Mouse (Mus musculus): ENCODE results near the gene Cpvl. TPM values are rescaled to one million over a fixed set of nuclear protein-coding genes. Genes with fewer than 3 reads are reported as not detected.
A peak's percentile ranks its signal among the peaks of the same experiment; 100 is the strongest.

Cpvl gene
- polyA plus RNA-seq, 1 experiment, result 0.19 TPM

GRCm38 (mm10) chr6:53962006-53962405 is 16.5 kb downstream of the Cpvl start:
- no peak overlapping the region for H3K4me3 ChIP-seq (ENCODE audit: insufficient read depth, low read depth, low read length)
- no peaks in the 10 kb centered on the region for H3K36me3 ChIP-seq (ENCODE audit: control insufficient read depth, insufficient read depth, low read length)
- TF ChIP-seq CTCF (conservative IDR thresholded peaks at IDR 0.05; ENCODE audit: insufficient read depth, insufficient read length, low read depth, low read length), result no peak
- no peak for TF ChIP-seq POLR2A (IDR thresholded peaks at IDR 0.05; ENCODE audit: low read depth, low read length)

GRCm38 (mm10) chr6:53959826-53960225 is 18.6 kb downstream of the Cpvl start:
- 72% methylated on average over 3 of the region's 3 CpGs for WGBS
- TF ChIP-seq POLR2A (IDR thresholded peaks at IDR 0.05; ENCODE audit: low read depth, low read length) (no peak), CTCF (conservative IDR thresholded peaks at IDR 0.05; ENCODE audit: insufficient read depth, insufficient read length, low read depth, low read length) (no peak)

More at GRCm38 (mm10) chr6:53962006-53962405, 16.5 kb downstream of the Cpvl start:
- no peaks in the 10 kb centered on the region for H3K27me3 ChIP-seq (replicated peaks; ENCODE audit: control insufficient read depth, insufficient read depth, low read length)
- peak; percentile 28 for DNase-seq
- no peak overlapping the region for H3K27ac ChIP-seq (ENCODE audit: insufficient read depth, low read depth, low read length)
- WGBS, result 94% methylated on average over 1 of the region's 1 CpGs
- no peaks in the 10 kb centered on the region for H3K4me1 ChIP-seq (ENCODE audit: control insufficient read depth, insufficient read depth, low read length)

GRCm38 (mm10) chr6:53958321-53958720 is 20.1 kb downstream of the Cpvl start:
- DNase-seq, result peak; percentile 80
- TF ChIP-seq POLR2A (IDR thresholded peaks at IDR 0.05; ENCODE audit: low read depth, low read length), result no peak
- peak; percentile 87 for TF ChIP-seq CTCF (conservative IDR thresholded peaks at IDR 0.05; ENCODE audit: insufficient read depth, insufficient read length, low read depth, low read length)
- 0 out of 2 replicates have a peak, but pooled peaks cover 3% of the 10 kb centered on the region for H3K4me1 ChIP-seq (ENCODE audit: control insufficient read depth, insufficient read depth, low read length)
- no peaks in the 10 kb centered on the region for H3K27me3 ChIP-seq (replicated peaks; ENCODE audit: control insufficient read depth, insufficient read depth, low read length)
- WGBS, result 15% methylated on average over 7 of the region's 7 CpGs
- no peak overlapping the region for H3K4me3 ChIP-seq (ENCODE audit: insufficient read depth, low read depth, low read length)
- no peaks in the 10 kb centered on the region for H3K36me3 ChIP-seq (ENCODE audit: control insufficient read depth, insufficient read depth, low read length)
- H3K27ac ChIP-seq (ENCODE audit: insufficient read depth, low read depth, low read length), result no peak overlapping the region

More at GRCm38 (mm10) chr6:53959826-53960225, 18.6 kb downstream of the Cpvl start:
- Histone ChIP-seq H3K4me1 (ENCODE audit: control insufficient read depth, insufficient read depth, low read length) (0 out of 2 replicates have a peak, but pooled peaks cover 3% of the 10 kb centered on the region), H3K36me3 (ENCODE audit: control insufficient read depth, insufficient read depth, low read length) (no peaks in the 10 kb centered on the region), H3K27me3 (replicated peaks; ENCODE audit: control insufficient read depth, insufficient read depth, low read length) (no peaks in the 10 kb centered on the region), H3K4me3 (ENCODE audit: insufficient read depth, low read depth, low read length) (no peak overlapping the region), H3K27ac (ENCODE audit: insufficient read depth, low read depth, low read length) (no peak overlapping the region)
- DNase-seq, result no peak

- Histone ChIP-seq H3K36me3 (ENCODE audit: control insufficient read depth, insufficient read depth, low read length) (no peaks in the 10 kb centered on the region), H3K4me1 (ENCODE audit: control insufficient read depth, insufficient read depth, low read length) (peaks cover 4% of the 10 kb centered on the region; the same call in 1 of the 2 replicates), H3K27me3 (replicated peaks; ENCODE audit: control insufficient read depth, insufficient read depth, low read length) (no peaks in the 10 kb centered on the region), H3K4me3 (ENCODE audit: insufficient read depth, low read depth, low read length) (no peak overlapping the region), H3K27ac (ENCODE audit: insufficient read depth, low read depth, low read length) (no peak overlapping the region)
- peak; percentile 52 for DNase-seq
- 29% methylated on average over 4 of the region's 4 CpGs for WGBS
- TF ChIP-seq POLR2A (IDR thresholded peaks at IDR 0.05; ENCODE audit: low read depth, low read length) (no peak), CTCF (conservative IDR thresholded peaks at IDR 0.05; ENCODE audit: insufficient read depth, insufficient read length, low read depth, low read length) (no peak)
Observed at GRCm38 (mm10) chr6:53956513-53956912, 22.0 kb downstream of the Cpvl start.

GRCm38 (mm10) chr6:53955846-53956245 is 22.6 kb downstream of the Cpvl start:
- 89% methylated on average over 2 of the region's 2 CpGs for WGBS
- TF ChIP-seq POLR2A (IDR thresholded peaks at IDR 0.05; ENCODE audit: low read depth, low read length) (no peak), CTCF (conservative IDR thresholded peaks at IDR 0.05; ENCODE audit: insufficient read depth, insufficient read length, low read depth, low read length) (no peak)
- Histone ChIP-seq H3K36me3 (ENCODE audit: control insufficient read depth, insufficient read depth, low read length) (no peaks in the 10 kb centered on the region), H3K27me3 (replicated peaks; ENCODE audit: control insufficient read depth, insufficient read depth, low read length) (no peaks in the 10 kb centered on the region), H3K4me1 (ENCODE audit: control insufficient read depth, insufficient read depth, low read length) (peaks cover 5% of the 10 kb centered on the region; the same call in 1 of the 2 replicates), H3K4me3 (ENCODE audit: insufficient read depth, low read depth, low read length) (no peak overlapping the region), H3K27ac (ENCODE audit: insufficient read depth, low read depth, low read length) (no peak overlapping the region)
- no peak for DNase-seq

GRCm38 (mm10) chr6:53955271-53955670 is 23.2 kb downstream of the Cpvl start:
- DNase-seq, result no peak
- 87% methylated on average over 6 of the region's 6 CpGs for WGBS
- Histone ChIP-seq H3K36me3 (ENCODE audit: control insufficient read depth, insufficient read depth, low read length) (no peaks in the 10 kb centered on the region), H3K4me3 (ENCODE audit: insufficient read depth, low read depth, low read length) (no peak overlapping the region), H3K27me3 (replicated peaks; ENCODE audit: control insufficient read depth, insufficient read depth, low read length) (no peaks in the 10 kb centered on the region), H3K27ac (ENCODE audit: insufficient read depth, low read depth, low read length) (no peak overlapping the region), H3K4me1 (ENCODE audit: control insufficient read depth, insufficient read depth, low read length) (peaks cover 7% of the 10 kb centered on the region; the same call in 1 of the 2 replicates)
- no peak for TF ChIP-seq POLR2A (IDR thresholded peaks at IDR 0.05; ENCODE audit: low read depth, low read length)
- no peak for TF ChIP-seq CTCF (conservative IDR thresholded peaks at IDR 0.05; ENCODE audit: insufficient read depth, insufficient read length, low read depth, low read length)

- Histone ChIP-seq H3K36me3 (ENCODE audit: control insufficient read depth, insufficient read depth, low read length) (no peaks in the 10 kb centered on the region), H3K27ac (ENCODE audit: insufficient read depth, low read depth, low read length) (no peak overlapping the region), H3K4me1 (ENCODE audit: control insufficient read depth, insufficient read depth, low read length) (peaks cover 9% of the 10 kb centered on the region; the same call in 1 of the 2 replicates), H3K27me3 (replicated peaks; ENCODE audit: control insufficient read depth, insufficient read depth, low read length) (no peaks in the 10 kb centered on the region), H3K4me3 (ENCODE audit: insufficient read depth, low read depth, low read length) (no peak overlapping the region)
- peak; percentile 82 for DNase-seq
- 19% methylated on average over 5 of the region's 5 CpGs for WGBS
- no peak for TF ChIP-seq POLR2A (IDR thresholded peaks at IDR 0.05; ENCODE audit: low read depth, low read length)
- peak; percentile 65 for TF ChIP-seq CTCF (conservative IDR thresholded peaks at IDR 0.05; ENCODE audit: insufficient read depth, insufficient read length, low read depth, low read length)
Observed at GRCm38 (mm10) chr6:53954106-53954505, 24.4 kb downstream of the Cpvl start.
